Mouse (Mus musculus) G1E (cell line): Measurements from ENCODE around the gene Hspbp1. TPM values are rescaled to one million over a fixed set of nuclear protein-coding genes. Genes with fewer than 3 reads are reported as not detected.

Source experiments
- ATAC-seq: 2 replicates; pipeline ENCODE4 v1.8.0; 2016; ENCODE audit warnings: mild to moderate bottlenecking; ENCODE audit not compliant: insufficient number of reproducible peaks, poor library complexity, low FRiP score, severe bottlenecking; ENCODE audit errors: extremely low read depth
- DNase-seq: peaks from one replicate; pipeline ENCODE4 v3.0.0; 2012; ENCODE audit warnings: low spot score
- H3K27me3 ChIP-seq: 2 replicates; pipeline ENCODE4 v1.6.1; 2012; ENCODE audit warnings: mild to moderate bottlenecking, low read length, inconsistent platforms; ENCODE audit not compliant: insufficient read depth
- H3K36me3 ChIP-seq: replicated peaks from 2 replicates; pipeline ENCODE3; 2012; ENCODE audit warnings: mild to moderate bottlenecking, inconsistent platforms
- H3K4me1 ChIP-seq: 2 replicates; pipeline ENCODE4 v1.6.1; 2012; ENCODE audit warnings: low read depth, low read length, inconsistent platforms, mixed read lengths; ENCODE audit not compliant: insufficient read depth
- H3K4me3 ChIP-seq: 2 replicates; pipeline ENCODE4 v1.5.1; 2012; ENCODE audit warnings: low read depth, mild to moderate bottlenecking, inconsistent platforms, low read length, moderate library complexity, mixed read lengths
- H3K9me3 ChIP-seq: replicated peaks from 2 replicates; pipeline ENCODE4 v1.6.1; 2012; ENCODE audit warnings: inconsistent platforms
- CTCF ChIP-seq: IDR thresholded peaks from 2 replicates; pipeline ENCODE4 v1.5.1; 2012; ENCODE audit warnings: low read depth, low read length, inconsistent platforms, mixed read lengths
- GATA1 ChIP-seq: IDR thresholded peaks from 2 replicates; pipeline ENCODE4 v1.6.1; 2012; ENCODE audit warnings: borderline replicate concordance, low read length, inconsistent platforms, mixed read lengths
- GATA2 ChIP-seq: IDR thresholded peaks from 2 replicates; pipeline ENCODE4 v1.6.1; 2012; ENCODE audit warnings: low read depth, low read length, inconsistent platforms, borderline replicate concordance
- POLR2AphosphoS5 ChIP-seq: IDR thresholded peaks from 2 replicates; pipeline ENCODE4 v1.6.1; 2012; ENCODE audit warnings: low read depth, low read length, inconsistent platforms; ENCODE audit not compliant: insufficient replicate concordance
- TAL1 ChIP-seq: conservative IDR thresholded peaks from 2 replicates; pipeline ENCODE4 v1.6.1; 2012; ENCODE audit warnings: low read depth, low read length, inconsistent platforms, mixed read lengths
- polyA plus RNA-seq: library from polyadenylated mRNA; stranded (reverse); fragments of >175 nt; gene quantifications from 2 replicates; pipeline ENCODE4 v1.2.3, GENCODE M21; 2012
- total RNA-seq, 2 experiments: library from RNA; stranded (forward) in 1 of 2; stranded (reverse) in 1 of 2; fragments of 200-1000 nt in 1 of 2; fragments of >200 nt in 1 of 2; fragmentation: Nextera tagmentation in 1 of 2; gene quantifications; 2 replicates each; pipeline ENCODE4 v1.2.3; 2014 to 2017

Hspbp1 gene
- total and polyA plus RNA-seq, 3 experiments = 26.5 to 124 (median 55.3) TPM

DNA sequence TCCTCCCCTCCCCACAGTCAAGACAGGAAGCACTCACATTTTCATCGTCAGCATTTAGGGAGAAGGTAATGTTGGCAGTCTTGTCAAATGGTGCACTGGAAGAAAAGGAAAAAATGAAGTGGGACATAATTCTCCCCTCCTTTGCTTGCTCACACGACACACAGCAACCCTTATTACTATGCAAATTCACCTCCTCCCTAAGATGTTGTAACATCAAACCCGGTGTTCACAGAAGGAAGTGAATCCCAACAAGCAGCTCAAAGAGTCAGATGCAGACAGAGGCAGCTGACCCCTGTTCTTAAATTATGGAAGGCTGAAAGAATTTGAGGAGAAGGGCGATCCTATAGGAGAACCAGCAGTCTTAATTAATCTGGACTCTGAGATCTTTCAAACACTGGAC is 48.7 kb downstream of the Hspbp1 start:
- Histone ChIP-seq H3K36me3 (peaks cover 89% of the 10 kb centered on the region), H3K9me3 (no peaks in the 10 kb centered on the region), H3K4me1 (peaks cover 65% of the 10 kb centered on the region), H3K4me3 (no peak overlapping the region), H3K27me3 (no peaks in the 10 kb centered on the region)
- no peak for DNase-seq
- ATAC-seq = no peak
- TF ChIP-seq GATA2 (no peak), CTCF (no peak), TAL1 (no peak), POLR2AphosphoS5 (no peak), GATA1 (no peak)

DNA sequence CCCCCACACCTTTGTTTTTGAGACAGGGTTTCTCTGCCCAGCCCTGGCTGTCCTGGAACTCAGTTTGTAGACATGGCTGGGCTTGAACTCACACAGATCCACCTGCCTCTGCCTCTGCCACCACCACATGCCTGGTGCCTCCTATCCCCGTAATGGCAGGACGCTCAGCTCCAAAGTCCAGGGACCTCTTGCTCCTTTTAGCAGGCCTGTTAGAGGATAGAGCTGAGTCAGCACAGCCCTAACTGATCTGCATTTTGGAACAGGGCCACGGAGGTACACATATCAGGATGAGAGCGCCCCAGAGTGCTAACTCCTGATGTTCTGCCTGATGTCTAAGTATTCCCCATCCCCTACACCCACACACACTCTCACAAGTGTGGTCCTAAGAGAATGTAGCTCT is 53.8 kb downstream of the Hspbp1 start, which contains the start of gene Tmem86b:
Gene Tmem86b, minus strand, starts transcription at position 392 of the 400 bp plus-strand sequence.
- no peak for TF ChIP-seq POLR2AphosphoS5
- TF ChIP-seq GATA1 = no peak
- no peak for TF ChIP-seq GATA2
- no peak for TF ChIP-seq TAL1
- no peak for TF ChIP-seq CTCF
- Histone ChIP-seq H3K36me3 (peaks cover 87% of the 10 kb centered on the region), H3K4me3 (peak within 1 kb of the TSS; percentile 61; the same call in 1 of the 2 replicates), H3K4me1 (peaks cover 92% of the 10 kb centered on the region), H3K9me3 (no peaks in the 10 kb centered on the region), H3K27me3 (no peaks in the 10 kb centered on the region)
- ATAC-seq (no peak), DNase-seq (no peak)

DNA sequence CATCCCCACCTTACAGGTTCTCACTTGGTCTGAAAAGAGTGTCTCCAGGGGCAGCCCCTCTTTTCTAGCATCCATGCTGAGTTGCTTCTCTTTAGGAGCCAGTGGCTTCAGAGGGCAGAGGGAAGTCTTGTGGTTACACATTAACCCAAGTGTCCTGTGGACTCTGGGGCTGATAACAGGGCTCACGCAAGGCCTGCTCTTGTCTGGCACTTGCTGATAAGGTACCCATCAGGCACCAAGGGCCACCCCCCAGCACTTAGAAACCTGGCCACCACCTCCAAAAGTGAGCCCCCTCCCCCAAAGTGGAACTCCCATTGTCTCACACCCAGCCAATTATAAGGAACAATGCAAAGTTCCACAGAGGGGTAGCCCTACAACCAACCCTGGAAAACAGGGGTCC is 54.7 kb downstream of the Hspbp1 start:
- DNase-seq (peak; percentile 91), ATAC-seq (peak; percentile 95)
- Histone ChIP-seq H3K4me3 (peak overlapping the region; percentile 61; the same call in 1 of the 2 replicates), H3K27me3 (no peaks in the 10 kb centered on the region), H3K9me3 (no peaks in the 10 kb centered on the region), H3K4me1 (peaks cover 91% of the 10 kb centered on the region), H3K36me3 (peaks cover 84% of the 10 kb centered on the region)
- no peak for TF ChIP-seq POLR2AphosphoS5
- TF ChIP-seq GATA1 = no peak
- peak; percentile 71; the same call in 1 of the 2 replicates for TF ChIP-seq GATA2
- TF ChIP-seq TAL1 = peak; percentile 98
- no peak for TF ChIP-seq CTCF

DNA sequence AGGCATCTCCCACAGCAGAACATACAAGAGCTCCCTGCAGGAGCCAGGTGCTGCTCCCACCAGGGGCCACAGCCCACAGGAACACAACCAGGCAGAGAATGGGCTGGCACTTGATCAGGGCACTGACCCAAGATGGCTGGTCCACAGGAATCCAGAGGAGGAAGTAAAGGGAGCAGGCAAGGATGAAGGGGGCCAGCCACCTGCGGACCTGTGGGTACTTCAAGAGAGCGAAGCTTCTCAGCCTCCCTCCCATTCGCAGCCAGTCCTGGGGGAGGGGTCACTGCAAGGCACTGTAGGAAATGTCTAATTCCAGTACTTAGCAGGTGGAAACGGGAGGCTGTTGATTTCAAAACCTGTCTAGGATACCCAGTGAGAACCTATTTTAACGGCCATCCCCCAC is 55.3 kb downstream of the Hspbp1 start:
- TF ChIP-seq CTCF (no peak), POLR2AphosphoS5 (no peak), GATA1 (no peak), GATA2 (no peak)
- peak; percentile 25; the same call in 1 of the 2 replicates for ATAC-seq
- no peaks in the 10 kb centered on the region for H3K9me3 ChIP-seq
- peaks cover 93% of the 10 kb centered on the region for H3K4me1 ChIP-seq
- peaks cover 84% of the 10 kb centered on the region for H3K36me3 ChIP-seq
- H3K27me3 ChIP-seq = no peaks in the 10 kb centered on the region
- peak overlapping the region; percentile 61; the same call in 1 of the 2 replicates for H3K4me3 ChIP-seq
- peak; percentile 61 for DNase-seq

DNA sequence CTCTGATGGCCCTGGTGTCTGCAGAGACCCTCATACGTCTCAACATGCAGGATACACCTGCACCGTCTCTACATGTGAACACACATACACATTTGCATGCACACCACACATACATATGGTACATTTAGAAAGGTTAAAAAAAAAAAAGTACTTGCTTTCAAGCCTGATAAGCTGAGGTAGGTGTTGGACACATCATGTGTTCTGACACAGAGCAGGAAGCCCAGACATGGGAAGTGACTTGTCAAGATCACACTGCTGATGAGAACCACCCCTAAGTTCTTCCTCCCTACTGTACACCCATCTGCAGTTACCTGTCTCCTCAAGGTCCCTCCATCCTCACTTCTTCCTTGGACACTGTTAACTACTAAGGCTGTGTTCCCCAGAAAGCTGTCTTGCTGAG is 58.9 kb downstream of the Hspbp1 start:
- Histone ChIP-seq H3K4me3 (no peak overlapping the region), H3K4me1 (peaks cover 65% of the 10 kb centered on the region), H3K9me3 (no peaks in the 10 kb centered on the region), H3K27me3 (no peaks in the 10 kb centered on the region), H3K36me3 (peaks cover 53% of the 10 kb centered on the region)
- DNase-seq (no peak), ATAC-seq (no peak)
- TF ChIP-seq GATA2 (no peak), POLR2AphosphoS5 (peak; percentile 30; the same call in 1 of the 2 replicates), TAL1 (no peak)

DNA sequence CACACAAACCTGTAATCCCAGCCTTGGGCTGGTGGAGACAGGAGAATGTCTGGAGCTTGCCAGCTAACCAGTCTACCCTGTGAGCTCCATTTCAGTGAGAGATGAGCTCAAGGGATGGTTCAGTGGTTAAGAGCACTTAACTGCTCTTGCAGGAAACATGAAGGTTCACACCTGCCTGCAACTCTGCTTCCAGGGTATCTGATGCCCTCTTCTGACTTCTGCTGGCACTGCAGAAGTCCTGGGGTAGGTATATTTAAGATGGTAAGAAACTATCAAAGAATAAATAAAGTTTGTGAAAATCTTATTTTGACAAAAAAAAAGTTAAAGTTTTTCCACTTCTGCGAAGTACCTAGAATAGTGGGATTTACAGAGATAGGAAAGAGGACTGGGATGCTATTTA is 60.5 kb downstream of the Hspbp1 start:
- ATAC-seq (no peak), DNase-seq (no peak)
- peaks cover 42% of the 10 kb centered on the region for H3K36me3 ChIP-seq
- no peaks in the 10 kb centered on the region for H3K27me3 ChIP-seq
- TF ChIP-seq CTCF (no peak), GATA2 (no peak), GATA1 (no peak), TAL1 (no peak), POLR2AphosphoS5 (no peak)
- H3K4me1 ChIP-seq = peaks cover 55% of the 10 kb centered on the region
- no peak overlapping the region for H3K4me3 ChIP-seq
- H3K9me3 ChIP-seq = no peaks in the 10 kb centered on the region
